Mouse (Mus musculus): ENCODE measurements around the gene Hist1h2bk. TPM values are rescaled to one million over a fixed set of nuclear protein-coding genes. Genes with fewer than 3 reads are reported as not detected.
"Not testable (repeated sequence)": the region's sequence is repeated elsewhere in the genome, so short reads cannot be mapped to it uniquely, and the experiment has no call there.

The Hist1h2bk gene
- polyA plus RNA-seq, 1 experiment from 2014 or later: 5.5 TPM

DNA sequence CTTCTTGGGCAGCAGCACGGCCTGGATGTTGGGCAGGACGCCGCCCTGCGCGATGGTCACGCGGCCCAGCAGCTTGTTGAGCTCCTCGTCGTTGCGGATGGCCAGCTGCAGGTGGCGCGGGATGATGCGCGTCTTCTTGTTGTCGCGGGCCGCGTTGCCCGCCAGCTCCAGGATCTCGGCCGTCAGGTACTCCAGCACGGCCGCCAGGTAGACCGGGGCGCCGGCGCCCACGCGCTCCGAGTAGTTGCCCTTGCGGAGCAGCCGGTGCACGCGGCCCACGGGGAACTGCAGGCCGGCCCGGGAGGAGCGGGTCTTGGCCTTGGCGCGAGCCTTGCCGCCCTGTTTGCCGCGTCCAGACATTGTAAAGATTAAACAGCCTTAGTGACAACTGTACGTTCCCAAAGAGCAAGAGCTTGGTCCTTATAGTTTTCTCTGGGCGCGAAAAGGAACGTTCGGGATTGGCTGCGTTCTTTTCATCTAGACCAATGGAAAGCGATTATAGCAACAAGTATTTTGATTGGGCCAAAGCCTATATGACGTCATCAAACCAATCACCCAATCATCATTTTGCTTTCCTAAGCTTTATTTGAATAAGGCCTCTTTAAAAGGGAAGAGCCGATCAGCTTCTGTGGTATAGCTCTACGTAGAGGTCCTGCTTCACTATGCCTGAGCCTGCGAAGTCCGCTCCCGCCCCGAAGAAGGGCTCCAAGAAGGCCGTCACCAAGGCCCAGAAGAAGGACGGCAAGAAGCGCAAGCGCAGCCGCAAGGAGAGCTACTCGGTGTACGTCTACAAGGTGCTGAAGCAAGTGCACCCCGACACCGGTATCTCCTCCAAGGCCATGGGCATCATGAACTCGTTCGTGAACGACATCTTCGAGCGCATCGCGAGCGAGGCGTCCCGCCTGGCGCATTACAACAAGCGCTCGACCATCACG is 7.2 kb downstream of the Hist1h2bk start, which contains the start of the genes Hist1h2ag and Hist1h2bj:
Gene Hist1h2ag (minus strand): TSS at position 377 of the 935 bp plus-strand sequence.
Gene Hist1h2bj (plus strand): TSS at position 647 of the 935 bp plus-strand sequence.
- Histone ChIP-seq H3K9ac (peak within 1 kb of the TSS; percentile 25; the same call in 1 of the 2 replicates), H3K27ac (peak within 1 kb of the TSS; percentile 90), H3K4me3 (replicated peaks) (peak within 1 kb of the TSS; percentile 40), H3K4me2 (peak within 1 kb of the TSS; percentile 79)
- H3K9me3 ChIP-seq; H3K4me1 ChIP-seq; H3K36me3 ChIP-seq; H3K27me3 ChIP-seq (replicated peaks): not testable (repeated sequence)
- WGBS: under 1% methylated on average over 41 of the region's 80 CpGs
- ATAC-seq (ENCODE audit: insufficient read depth, low FRiP score, low read depth): peak; percentile 90

DNA sequence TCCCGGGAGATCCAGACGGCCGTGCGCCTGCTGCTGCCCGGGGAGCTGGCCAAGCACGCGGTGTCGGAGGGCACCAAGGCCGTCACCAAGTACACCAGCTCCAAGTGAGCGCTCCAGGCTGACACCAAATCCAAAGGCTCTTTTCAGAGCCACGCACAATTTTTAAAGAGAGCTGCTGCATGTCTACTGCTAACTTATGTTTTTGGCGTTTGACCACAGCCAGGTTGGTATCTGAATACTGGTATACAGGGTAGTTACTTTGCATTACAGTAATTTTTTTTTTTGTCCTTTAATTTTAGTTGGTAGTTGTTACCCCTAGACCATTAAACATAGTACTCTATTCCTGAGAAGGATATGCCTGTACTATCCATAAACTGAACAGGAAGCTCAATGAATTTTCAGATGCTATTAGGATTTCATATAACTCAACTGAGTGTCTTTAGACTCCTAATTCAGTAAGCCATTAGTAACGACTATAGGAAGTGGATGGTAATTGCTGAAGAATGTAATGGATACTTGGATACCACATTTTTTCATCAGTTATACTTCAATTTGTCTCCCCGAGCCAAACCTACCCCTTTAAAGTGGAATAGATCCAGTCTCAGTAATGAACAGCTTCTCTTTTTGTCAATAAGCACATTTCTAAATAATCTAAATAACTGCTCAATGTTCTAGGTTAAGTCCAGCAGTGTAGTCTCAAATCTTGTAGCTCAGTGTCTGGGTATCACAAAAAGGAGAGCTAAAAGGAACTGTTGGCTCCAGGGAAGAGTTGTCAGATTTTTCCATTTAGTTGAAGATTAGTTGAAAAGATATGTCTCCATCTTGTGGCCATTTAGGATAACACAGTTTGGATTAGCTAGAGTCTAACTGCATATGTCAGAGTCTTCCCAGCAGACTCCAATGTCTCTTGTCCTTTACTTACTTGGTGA is 8.1 kb downstream of the Hist1h2bk start:
- peak overlapping the region; percentile 85 for H3K27ac ChIP-seq
- H3K9me3 ChIP-seq: no peaks in the 10 kb centered on the region
- peak; percentile 6; the same call in 1 of the 2 replicates for ATAC-seq (ENCODE audit: insufficient read depth, low FRiP score, low read depth)
- H3K27me3 ChIP-seq (replicated peaks): no peaks in the 10 kb centered on the region
- H3K4me1 ChIP-seq: peaks cover 8% of the 10 kb centered on the region; the same call in 1 of the 2 replicates
- no peaks in the 10 kb centered on the region for H3K36me3 ChIP-seq
- H3K4me3 ChIP-seq (replicated peaks): peak overlapping the region; percentile 39
- WGBS: under 1% methylated on average over 14 of the region's 14 CpGs
- peak overlapping the region; percentile 62 for H3K4me2 ChIP-seq
- peak overlapping the region; percentile 25; the same call in 1 of the 2 replicates for H3K9ac ChIP-seq

DNA sequence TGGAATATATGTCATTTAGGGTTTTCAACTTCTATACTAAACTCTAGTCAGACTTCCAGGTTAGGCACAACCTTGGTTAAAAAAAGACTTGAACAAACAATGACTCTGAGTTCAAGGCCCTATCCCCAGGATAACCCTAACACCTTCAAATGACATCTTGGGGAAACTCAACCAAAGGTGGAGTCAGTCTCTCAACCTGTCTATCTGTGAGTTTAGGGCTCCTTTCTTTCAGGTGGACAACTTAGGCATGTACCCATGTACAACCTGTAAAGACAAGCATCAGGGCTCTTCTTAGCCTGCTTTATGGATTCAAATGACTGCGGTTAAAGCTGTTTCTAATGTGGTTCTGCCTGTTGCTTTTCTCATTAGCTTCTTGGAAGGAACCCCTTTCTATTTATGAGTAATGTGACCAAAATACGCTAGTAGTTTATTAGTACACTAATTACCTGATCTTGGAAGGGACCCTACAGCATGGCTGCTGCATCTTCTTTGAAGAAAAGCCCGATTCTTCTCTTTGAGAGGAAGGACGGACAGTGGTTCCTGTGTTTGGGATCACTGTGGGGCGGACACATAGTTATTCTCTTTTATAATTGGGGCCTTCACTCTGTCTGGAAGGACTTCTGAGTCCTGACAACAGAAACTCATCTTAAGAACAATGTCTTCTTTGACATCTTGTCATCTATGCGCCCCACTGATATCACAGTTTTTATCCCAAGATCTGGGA is 8.9 kb downstream of the Hist1h2bk start:
- peak overlapping the region; percentile 62; the same call in 1 of the 2 replicates for H3K4me2 ChIP-seq
- no peak overlapping the region for H3K9ac ChIP-seq
- H3K36me3 ChIP-seq: no peaks in the 10 kb centered on the region
- 81% methylated on average over 6 of the region's 6 CpGs for WGBS
- H3K27ac ChIP-seq: peak overlapping the region; percentile 85
- no peaks in the 10 kb centered on the region for H3K9me3 ChIP-seq
- peaks cover 8% of the 10 kb centered on the region; the same call in 1 of the 2 replicates for H3K4me1 ChIP-seq
- H3K27me3 ChIP-seq (replicated peaks): no peaks in the 10 kb centered on the region
- H3K4me3 ChIP-seq (replicated peaks): no peak overlapping the region
- ATAC-seq (ENCODE audit: insufficient read depth, low FRiP score, low read depth): no peak

DNA sequence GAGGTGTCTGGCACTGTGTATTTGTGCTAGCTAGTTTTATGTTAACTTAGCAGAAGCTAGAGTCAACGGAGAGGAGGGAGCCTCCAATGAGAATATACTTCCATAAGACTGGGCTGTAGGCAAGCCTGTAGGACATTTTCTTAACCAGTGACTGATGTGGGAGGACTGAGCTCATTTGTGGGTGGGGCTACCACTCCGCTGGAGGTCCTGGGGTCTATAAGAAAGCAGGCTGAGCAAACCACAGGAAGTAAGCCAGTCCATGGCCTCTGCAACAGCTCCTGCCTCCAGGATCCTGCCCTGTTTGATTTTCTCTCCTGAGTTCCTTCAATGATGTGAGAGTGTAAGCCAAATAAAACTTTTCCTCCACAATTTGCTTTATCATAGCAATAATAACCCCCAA is 9.6 kb downstream of the Hist1h2bk start:
- Histone ChIP-seq H3K4me3 (replicated peaks) (no peak overlapping the region), H3K27me3 (replicated peaks) (no peaks in the 10 kb centered on the region), H3K36me3 (no peaks in the 10 kb centered on the region), H3K9ac (no peak overlapping the region), H3K4me2 (no peak overlapping the region), H3K9me3 (no peaks in the 10 kb centered on the region), H3K27ac (no peak overlapping the region), H3K4me1 (peaks cover 7% of the 10 kb centered on the region; the same call in 1 of the 2 replicates)
- no peak for ATAC-seq (ENCODE audit: insufficient read depth, low FRiP score, low read depth)
- WGBS: 45% methylated on average over 2 of the region's 2 CpGs

DNA sequence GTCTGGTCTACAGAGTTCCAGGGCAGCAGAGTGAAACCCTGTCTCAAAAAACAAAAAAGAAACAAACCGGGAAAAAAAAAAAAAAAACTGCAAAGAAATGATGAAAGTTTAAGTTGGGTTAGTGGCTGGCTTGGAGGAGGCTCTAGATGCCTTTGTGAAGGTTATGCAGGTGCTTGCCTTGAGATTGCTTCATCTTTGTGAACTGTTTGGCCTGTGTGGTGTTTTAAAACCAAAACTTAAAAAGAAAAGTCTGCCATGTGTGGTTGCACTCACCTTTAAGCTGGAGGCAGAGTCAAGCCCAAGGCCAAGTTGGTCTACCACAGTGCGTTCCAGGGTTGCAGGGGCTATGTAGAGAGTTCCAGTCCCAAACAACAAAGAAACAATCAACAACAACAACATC is 13.4 kb downstream of the Hist1h2bk start:
- no peak for ATAC-seq (ENCODE audit: insufficient read depth, low FRiP score, low read depth)
- no peaks in the 10 kb centered on the region for H3K36me3 ChIP-seq
- H3K4me3 ChIP-seq (replicated peaks): no peak overlapping the region
- H3K4me2 ChIP-seq: no peak overlapping the region
- H3K27ac ChIP-seq: no peak overlapping the region
- no peak overlapping the region for H3K9ac ChIP-seq
- no peaks in the 10 kb centered on the region for H3K9me3 ChIP-seq
- H3K4me1 ChIP-seq: no peaks in the 10 kb centered on the region
- no peaks in the 10 kb centered on the region for H3K27me3 ChIP-seq (replicated peaks)
- 90% methylated on average over 2 of the region's 2 CpGs for WGBS

DNA sequence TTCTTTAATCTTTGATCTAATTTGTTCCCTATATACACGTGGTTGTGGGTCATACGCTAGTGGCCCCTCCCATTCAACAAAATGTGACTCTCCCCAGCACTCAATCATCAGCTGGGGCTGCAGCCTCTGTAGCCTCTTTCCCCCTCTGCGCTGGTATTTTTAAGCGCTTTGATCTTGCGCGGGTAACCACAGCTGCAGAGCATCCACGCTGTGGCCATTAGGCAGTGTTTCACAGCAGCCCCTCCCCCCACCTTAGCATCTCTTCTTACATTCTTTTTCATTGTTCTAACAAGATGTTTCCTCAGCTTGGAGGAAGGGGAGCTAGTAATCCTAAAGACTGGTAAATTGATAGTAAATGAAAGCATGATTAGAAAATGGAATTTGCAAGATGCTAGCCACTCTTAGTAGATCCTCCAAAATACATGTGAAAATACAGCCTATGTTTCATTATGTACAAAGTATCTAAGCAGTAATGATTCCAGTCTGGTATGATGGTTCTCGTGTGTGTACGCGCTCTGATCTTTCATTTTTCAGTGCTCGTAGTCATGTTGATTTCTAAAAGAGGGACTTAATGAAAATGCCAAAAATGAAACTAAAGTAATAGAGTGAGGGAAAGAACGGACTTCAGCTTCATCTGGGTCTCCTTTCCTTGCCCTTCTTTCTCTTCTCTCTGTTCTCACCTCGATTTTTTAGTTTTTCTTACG is 14.2 kb downstream of the Hist1h2bk start:
- peak overlapping the region; percentile 87 for H3K27ac ChIP-seq
- ATAC-seq (ENCODE audit: insufficient read depth, low FRiP score, low read depth): no peak
- no peaks in the 10 kb centered on the region for H3K27me3 ChIP-seq (replicated peaks)
- H3K9ac ChIP-seq: no peak overlapping the region
- H3K36me3 ChIP-seq: no peaks in the 10 kb centered on the region
- H3K4me1 ChIP-seq: no peaks in the 10 kb centered on the region
- WGBS: 1% methylated on average over 14 of the region's 14 CpGs
- H3K4me2 ChIP-seq: peak overlapping the region; percentile 68
- H3K4me3 ChIP-seq (replicated peaks): peak overlapping the region; percentile 53
- no peaks in the 10 kb centered on the region for H3K9me3 ChIP-seq

- Histone ChIP-seq H3K27me3 (replicated peaks) (no peaks in the 10 kb centered on the region), H3K9ac (peak overlapping the region; percentile 45; the same call in 1 of the 2 replicates), H3K4me3 (replicated peaks) (peak overlapping the region; percentile 53), H3K4me2 (peak overlapping the region; percentile 68), H3K9me3 (no peaks in the 10 kb centered on the region), H3K4me1 (no peaks in the 10 kb centered on the region), H3K27ac (peak overlapping the region; percentile 87), H3K36me3 (no peaks in the 10 kb centered on the region)
- WGBS: under 1% methylated on average over 52 of the region's 52 CpGs
- peak; percentile 95 for ATAC-seq (ENCODE audit: insufficient read depth, low FRiP score, low read depth)
Measured at GRCm38 (mm10) chr13:22050591-22051522, 15.2 kb downstream of the Hist1h2bk start.

GRCm38 (mm10) chr13:22051523-22051859 is 15.8 kb downstream of the Hist1h2bk start:
- H3K4me3 ChIP-seq (replicated peaks): peak overlapping the region; percentile 53
- no peaks in the 10 kb centered on the region for H3K4me1 ChIP-seq
- no peaks in the 10 kb centered on the region for H3K27me3 ChIP-seq (replicated peaks)
- no peaks in the 10 kb centered on the region for H3K9me3 ChIP-seq
- WGBS: 11% methylated on average over 5 of the region's 5 CpGs
- H3K4me2 ChIP-seq: peak overlapping the region; percentile 68
- H3K27ac ChIP-seq: peak overlapping the region; percentile 87; the same call in 1 of the 2 replicates
- H3K9ac ChIP-seq: no peak overlapping the region
- no peak for ATAC-seq (ENCODE audit: insufficient read depth, low FRiP score, low read depth)
- no peaks in the 10 kb centered on the region for H3K36me3 ChIP-seq

- WGBS: 96% methylated on average over 1 of the region's 1 CpGs
- H3K27me3 ChIP-seq (replicated peaks): no peaks in the 10 kb centered on the region
- H3K27ac ChIP-seq: no peak overlapping the region
- H3K9ac ChIP-seq: no peak overlapping the region
- no peak overlapping the region for H3K4me3 ChIP-seq (replicated peaks)
- H3K4me2 ChIP-seq: no peak overlapping the region
- H3K36me3 ChIP-seq: no peaks in the 10 kb centered on the region
- H3K4me1 ChIP-seq: no peaks in the 10 kb centered on the region
- ATAC-seq (ENCODE audit: insufficient read depth, low FRiP score, low read depth): no peak
- H3K9me3 ChIP-seq: no peaks in the 10 kb centered on the region
Measured at GRCm38 (mm10) chr13:22053754-22054153, 18.1 kb downstream of the Hist1h2bk start.

DNA sequence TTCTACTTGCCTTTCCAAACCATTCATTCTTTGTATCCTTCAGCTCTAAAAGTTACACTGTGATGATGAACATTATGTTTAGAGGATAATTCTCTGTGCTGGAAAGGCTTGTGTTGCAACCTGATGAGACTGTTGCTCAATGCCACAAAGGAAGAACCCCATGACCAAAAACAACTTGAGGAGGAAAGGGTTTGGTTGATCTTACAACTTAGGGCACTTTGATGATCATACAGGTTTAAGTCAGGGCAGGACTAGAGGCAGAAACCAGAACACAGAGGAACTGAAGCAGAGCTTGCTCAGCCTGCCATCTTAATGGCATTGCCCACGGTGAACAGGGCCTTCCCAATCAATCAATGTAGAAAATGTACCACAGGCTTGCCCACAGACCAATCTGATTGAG is 25.8 kb downstream of the Hist1h2bk start:
- H3K9me3 ChIP-seq: no peaks in the 10 kb centered on the region
- H3K27ac ChIP-seq: no peak overlapping the region
- no peak overlapping the region for H3K4me2 ChIP-seq
- H3K4me3 ChIP-seq (replicated peaks): no peak overlapping the region
- H3K36me3 ChIP-seq: no peaks in the 10 kb centered on the region
- WGBS: 63% methylated on average over 1 of the region's 1 CpGs
- no peak for ATAC-seq (ENCODE audit: insufficient read depth, low FRiP score, low read depth)
- H3K27me3 ChIP-seq (replicated peaks): no peaks in the 10 kb centered on the region
- H3K9ac ChIP-seq: no peak overlapping the region
- no peaks in the 10 kb centered on the region for H3K4me1 ChIP-seq

All from stomach, embryonic 15.5 days (tissue).